Mouse (Mus musculus) erythroblast, adult 5-6 weeks (primary cell): ENCODE results near the gene Olfr1148. TPM values are rescaled to one million over a fixed set of nuclear protein-coding genes. Genes with fewer than 3 reads are reported as not detected.

ENCODE experiments used
- ATAC-seq: replicated peaks from 2 replicates; pipeline ENCODE4 v1.8.0; 2016; ENCODE audit warnings: moderate number of reproducible peaks, mild to moderate bottlenecking, moderate TSS enrichment, inconsistent platforms; ENCODE audit not compliant: poor library complexity, low FRiP score, severe bottlenecking
- total RNA-seq, 2 experiments: library from RNA; stranded (forward) in 1 of 2; stranded (reverse) in 1 of 2; fragments of 150-400 nt in 1 of 2; fragments of 200-764, 138-1000 nt in 1 of 2; gene quantifications; 2 replicates each; pipeline versions ENCODE4 v1.2.3 to v1.2.4; 2015 to 2017; ENCODE audit warnings: low replicate concordance in 2 of 2

The Olfr1148 gene
- total RNA-seq (2015; ENCODE audit: low replicate concordance) (not detected in 2 replicates), total RNA-seq (2017; ENCODE audit: low replicate concordance) (not detected in 2 replicates)

DNA sequence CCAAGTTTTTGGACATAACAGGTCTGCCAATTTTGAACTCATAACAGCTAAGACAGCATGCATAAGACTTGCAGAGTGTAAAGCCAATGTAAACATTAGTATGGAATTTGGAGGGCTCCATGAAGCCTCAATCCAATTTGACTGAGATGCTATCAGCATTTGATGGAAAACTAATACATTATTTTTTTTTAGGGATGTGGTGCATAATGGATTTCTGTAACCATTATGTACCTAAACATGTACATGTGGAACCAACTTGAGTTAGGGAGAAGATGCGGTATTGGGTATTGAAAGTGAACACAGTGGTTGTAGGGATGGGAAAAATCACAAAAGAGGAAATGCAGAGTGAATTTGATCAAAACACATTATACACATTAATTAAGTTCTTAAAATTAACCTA lies at the start of gene Olfr1148:
Olfr1148 (plus strand) TSS at position 301 of the 400 bp plus-strand sequence.
- no peak for ATAC-seq

DNA sequence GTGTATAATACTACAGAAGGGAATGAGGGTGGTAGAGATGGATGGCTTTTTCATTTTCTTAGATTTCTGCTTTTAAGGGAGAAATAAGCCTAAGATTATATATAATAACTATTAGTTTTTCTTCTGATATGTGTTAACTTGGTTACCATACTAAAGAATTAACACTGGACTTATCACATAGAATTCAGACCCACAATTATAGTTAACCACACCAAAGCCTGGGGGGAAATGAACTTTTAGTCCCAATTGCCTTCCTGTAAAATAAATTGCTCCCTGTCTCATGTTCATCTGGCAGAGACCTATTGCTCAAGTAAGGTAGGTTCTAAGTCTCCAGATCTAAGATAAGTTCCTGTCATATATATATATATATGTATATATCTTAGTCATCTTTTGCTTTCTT lies 30.0 kb upstream of the Olfr1148 start, which contains the start of gene Olfr1143:
Olfr1143 (plus strand) TSS at position 301 of the 400 bp plus-strand sequence.
- no peak for ATAC-seq

DNA sequence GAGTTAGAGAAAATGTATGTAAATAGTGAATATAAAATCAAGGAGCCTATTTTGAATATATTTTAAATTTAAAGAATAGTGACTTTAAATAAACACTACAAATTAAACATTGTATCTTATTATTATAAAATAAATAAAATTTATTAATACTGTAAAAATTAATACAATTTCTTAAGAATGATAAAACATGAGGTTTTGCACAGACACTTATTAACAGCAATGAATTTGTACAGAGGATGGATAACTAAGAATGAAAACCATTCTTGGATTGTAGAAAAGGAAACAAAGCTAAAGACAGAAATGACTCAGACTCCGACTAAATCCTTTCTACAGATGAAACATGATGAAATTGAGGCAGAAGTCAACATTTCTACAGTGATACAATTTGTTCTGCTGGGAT lies 20.8 kb upstream of the Olfr1148 start, which contains the start of gene Olfr1145:
Olfr1145 (plus strand) TSS at position 301 of the 400 bp plus-strand sequence.
- no peak for ATAC-seq

DNA sequence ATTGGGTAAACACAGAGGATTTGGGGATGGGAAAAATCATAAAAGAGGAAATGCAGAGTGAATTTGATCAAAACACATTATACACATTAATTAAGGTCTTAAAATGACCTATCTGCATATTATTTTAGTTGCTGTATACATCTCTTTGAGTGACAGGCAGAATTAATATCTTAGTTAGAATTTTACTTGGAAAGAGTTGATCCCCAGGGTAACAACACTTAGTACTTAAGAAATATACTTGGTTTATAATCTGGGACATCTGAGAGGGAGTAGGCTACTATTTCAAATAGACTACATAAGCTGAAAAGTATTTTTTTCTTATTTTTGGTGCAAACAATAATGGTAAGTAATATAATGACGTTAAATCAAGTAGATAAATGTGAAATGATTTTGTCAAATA lies 13.4 kb downstream of the Olfr1148 start, which contains the start of gene Olfr1150-ps1:
Olfr1150-ps1 (plus strand) TSS at position 301 of the 400 bp plus-strand sequence.
- ATAC-seq: no peak

DNA sequence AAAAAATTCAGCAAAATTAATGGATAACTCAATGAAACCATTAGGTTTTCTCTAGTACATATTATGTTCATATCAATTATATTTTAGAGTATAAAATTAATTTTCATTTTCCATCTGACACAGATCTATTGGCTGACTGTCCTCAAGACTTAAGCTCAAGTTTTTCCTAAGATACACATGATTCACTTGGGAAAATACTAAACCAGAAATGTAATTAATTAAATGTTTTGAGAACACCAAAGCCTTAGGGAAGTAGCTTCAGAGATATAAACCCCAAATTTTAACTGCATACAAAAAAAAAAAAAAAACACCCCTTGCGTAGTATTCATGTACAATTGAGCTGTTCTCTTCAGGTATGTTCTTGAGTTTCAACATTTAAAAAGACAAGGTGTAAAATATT lies 25.2 kb downstream of the Olfr1148 start, which contains the start of gene Olfr1151:
Olfr1151 (plus strand) TSS at position 301 of the 400 bp plus-strand sequence.
- no peak for ATAC-seq

DNA sequence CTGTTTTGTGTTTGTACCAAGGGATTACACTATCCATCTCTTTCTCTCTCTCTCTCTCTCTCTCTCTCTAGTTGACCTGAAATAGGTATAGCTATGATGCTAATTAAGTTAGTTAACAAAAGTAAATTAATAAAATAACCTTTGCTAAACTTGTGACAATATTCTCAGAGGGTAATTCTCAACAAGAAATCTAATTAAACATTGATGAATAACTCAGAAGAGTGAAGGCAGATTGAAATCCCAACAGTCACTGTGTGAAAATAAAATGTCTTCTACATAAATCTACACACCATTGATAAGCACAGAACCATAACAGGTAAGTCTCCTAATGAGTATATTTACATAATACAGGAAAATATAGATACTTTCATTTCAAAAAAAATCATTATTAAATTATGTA lies 35.9 kb downstream of the Olfr1148 start, which contains the start of gene Olfr1152:
Olfr1152 (plus strand) TSS at position 301 of the 400 bp plus-strand sequence.
- no peak for ATAC-seq

Other genes starting within 250 kb of the Olfr1148 start
- gene Olfr1130, start 224.3 kb upstream of the Olfr1148 start, total RNA-seq (2015; ENCODE audit: low replicate concordance): not detected in 2 replicates
- gene Olfr1130, start 224.3 kb upstream of the Olfr1148 start, total RNA-seq (2017; ENCODE audit: low replicate concordance): not detected in 2 replicates
- gene Olfr1131, start 203.4 kb upstream of the Olfr1148 start, total RNA-seq (2015; ENCODE audit: low replicate concordance): not detected in 2 replicates
- gene Olfr1131, start 203.4 kb upstream of the Olfr1148 start, total RNA-seq (2017; ENCODE audit: low replicate concordance): not detected in 2 replicates
- gene Olfr1132, start 193.0 kb upstream of the Olfr1148 start, total RNA-seq (2015; ENCODE audit: low replicate concordance): not detected in 2 replicates
- 0.85 TPM in 1 of 2 replicates, not detected in the other for gene Olfr1132, start 193.0 kb upstream of the Olfr1148 start, total RNA-seq (2017; ENCODE audit: low replicate concordance)
- not detected in 2 replicates for gene Olfr1133, start 183.2 kb upstream of the Olfr1148 start, total RNA-seq (2015; ENCODE audit: low replicate concordance)
- gene Olfr1133, start 183.2 kb upstream of the Olfr1148 start, total RNA-seq (2017; ENCODE audit: low replicate concordance): not detected in 2 replicates
- not detected in 2 replicates for gene Olfr1134, start 172.1 kb upstream of the Olfr1148 start, total RNA-seq (2015; ENCODE audit: low replicate concordance)
- not detected in 2 replicates for gene Olfr1134, start 172.1 kb upstream of the Olfr1148 start, total RNA-seq (2017; ENCODE audit: low replicate concordance)
- gene Olfr1135, start 156.9 kb upstream of the Olfr1148 start, total RNA-seq (2015; ENCODE audit: low replicate concordance): not detected in 2 replicates
- not detected in 2 replicates for gene Olfr1135, start 156.9 kb upstream of the Olfr1148 start, total RNA-seq (2017; ENCODE audit: low replicate concordance)
- gene Olfr1136, start 136.6 kb upstream of the Olfr1148 start, total RNA-seq (2015; ENCODE audit: low replicate concordance): not detected in 2 replicates
- gene Olfr1136, start 136.6 kb upstream of the Olfr1148 start, total RNA-seq (2017; ENCODE audit: low replicate concordance): not detected in 2 replicates
- gene Olfr1137, start 117.4 kb upstream of the Olfr1148 start, total RNA-seq (2015; ENCODE audit: low replicate concordance): not detected in 2 replicates
- 0.98 TPM in 1 of 2 replicates, not detected in the other for gene Olfr1137, start 117.4 kb upstream of the Olfr1148 start, total RNA-seq (2017; ENCODE audit: low replicate concordance)
- gene Olfr1138, start 90.6 kb upstream of the Olfr1148 start, total RNA-seq (2015; ENCODE audit: low replicate concordance): not detected in 2 replicates
- not detected in 2 replicates for gene Olfr1138, start 90.6 kb upstream of the Olfr1148 start, total RNA-seq (2017; ENCODE audit: low replicate concordance)
- not detected in 2 replicates for gene Olfr1140, start 86.8 kb upstream of the Olfr1148 start, total RNA-seq (2015; ENCODE audit: low replicate concordance)
- gene Olfr1140, start 86.8 kb upstream of the Olfr1148 start, total RNA-seq (2017; ENCODE audit: low replicate concordance): not detected in 2 replicates
- not detected in 2 replicates for gene Olfr1141, start 76.5 kb upstream of the Olfr1148 start, total RNA-seq (2015; ENCODE audit: low replicate concordance)
- gene Olfr1141, start 76.5 kb upstream of the Olfr1148 start, total RNA-seq (2017; ENCODE audit: low replicate concordance): not detected in 2 replicates
- not detected in 2 replicates for gene Olfr152, start 51.0 kb upstream of the Olfr1148 start, total RNA-seq (2015; ENCODE audit: low replicate concordance)
- 2.4 TPM in 1 of 2 replicates, not detected in the other for gene Olfr152, start 51.0 kb upstream of the Olfr1148 start, total RNA-seq (2017; ENCODE audit: low replicate concordance)
- not detected in 2 replicates for gene Olfr1143, start 29.9 kb upstream of the Olfr1148 start, total RNA-seq (2015; ENCODE audit: low replicate concordance)
- not detected in 2 replicates for gene Olfr1143, start 29.9 kb upstream of the Olfr1148 start, total RNA-seq (2017; ENCODE audit: low replicate concordance)
- gene Olfr1145, start 20.7 kb upstream of the Olfr1148 start, total RNA-seq (2015; ENCODE audit: low replicate concordance): not detected in 2 replicates
- gene Olfr1145, start 20.7 kb upstream of the Olfr1148 start, total RNA-seq (2017; ENCODE audit: low replicate concordance): not detected in 2 replicates
- not detected in 2 replicates for gene Olfr1150-ps1, start 13.5 kb downstream of the Olfr1148 start, total RNA-seq (2015; ENCODE audit: low replicate concordance)
- 0.09 TPM in 1 of 2 replicates, not detected in the other for gene Olfr1150-ps1, start 13.5 kb downstream of the Olfr1148 start, total RNA-seq (2017; ENCODE audit: low replicate concordance)
- not detected in 2 replicates for gene Olfr1151, start 25.3 kb downstream of the Olfr1148 start, total RNA-seq (2015; ENCODE audit: low replicate concordance)
- gene Olfr1151, start 25.3 kb downstream of the Olfr1148 start, total RNA-seq (2017; ENCODE audit: low replicate concordance): 0.56 TPM in 1 of 2 replicates, not detected in the other
- gene Olfr1152, start 36.0 kb downstream of the Olfr1148 start, total RNA-seq (2015; ENCODE audit: low replicate concordance): not detected in 2 replicates
- not detected in 2 replicates for gene Olfr1152, start 36.0 kb downstream of the Olfr1148 start, total RNA-seq (2017; ENCODE audit: low replicate concordance)
- gene Olfr1153, start 64.4 kb downstream of the Olfr1148 start, total RNA-seq (2015; ENCODE audit: low replicate concordance): not detected in 2 replicates
- not detected in 2 replicates for gene Olfr1153, start 64.4 kb downstream of the Olfr1148 start, total RNA-seq (2017; ENCODE audit: low replicate concordance)
- not detected in 2 replicates for gene Olfr1154, start 74.6 kb downstream of the Olfr1148 start, total RNA-seq (2015; ENCODE audit: low replicate concordance)
- not detected in 2 replicates for gene Olfr1154, start 74.6 kb downstream of the Olfr1148 start, total RNA-seq (2017; ENCODE audit: low replicate concordance)
- not detected in 2 replicates for gene Olfr1155, start 114.6 kb downstream of the Olfr1148 start, total RNA-seq (2015; ENCODE audit: low replicate concordance)
- gene Olfr1155, start 114.6 kb downstream of the Olfr1148 start, total RNA-seq (2017; ENCODE audit: low replicate concordance): not detected in 2 replicates
- gene Olfr1156, start 122.6 kb downstream of the Olfr1148 start, total RNA-seq (2015; ENCODE audit: low replicate concordance): not detected in 2 replicates
- gene Olfr1156, start 122.6 kb downstream of the Olfr1148 start, total RNA-seq (2017; ENCODE audit: low replicate concordance): not detected in 2 replicates
- not detected in 2 replicates for gene Olfr1157, start 137.8 kb downstream of the Olfr1148 start, total RNA-seq (2015; ENCODE audit: low replicate concordance)
- gene Olfr1157, start 137.8 kb downstream of the Olfr1148 start, total RNA-seq (2017; ENCODE audit: low replicate concordance): not detected in 2 replicates
- not detected in 2 replicates for gene Olfr74, start 144.1 kb downstream of the Olfr1148 start, total RNA-seq (2015; ENCODE audit: low replicate concordance)
- gene Olfr74, start 144.1 kb downstream of the Olfr1148 start, total RNA-seq (2017; ENCODE audit: low replicate concordance): not detected in 2 replicates
- not detected in 2 replicates for gene Olfr1158, start 159.6 kb downstream of the Olfr1148 start, total RNA-seq (2015; ENCODE audit: low replicate concordance)
- not detected in 2 replicates for gene Olfr1158, start 159.6 kb downstream of the Olfr1148 start, total RNA-seq (2017; ENCODE audit: low replicate concordance)
- not detected in 2 replicates for gene Olfr1160, start 177.7 kb downstream of the Olfr1148 start, total RNA-seq (2015; ENCODE audit: low replicate concordance)
- gene Olfr1160, start 177.7 kb downstream of the Olfr1148 start, total RNA-seq (2017; ENCODE audit: low replicate concordance): 0.28 TPM in 1 of 2 replicates, not detected in the other
- not detected in 2 replicates for gene Olfr1161, start 192.2 kb downstream of the Olfr1148 start, total RNA-seq (2015; ENCODE audit: low replicate concordance)
- gene Olfr1161, start 192.2 kb downstream of the Olfr1148 start, total RNA-seq (2017; ENCODE audit: low replicate concordance): not detected in 2 replicates
- gene Olfr73, start 207.2 kb downstream of the Olfr1148 start, total RNA-seq (2015; ENCODE audit: low replicate concordance): not detected in 2 replicates
- gene Olfr73, start 207.2 kb downstream of the Olfr1148 start, total RNA-seq (2017; ENCODE audit: low replicate concordance): not detected in 2 replicates
- gene Olfr1162, start 220.6 kb downstream of the Olfr1148 start, total RNA-seq (2015; ENCODE audit: low replicate concordance): not detected in 2 replicates
- gene Olfr1162, start 220.6 kb downstream of the Olfr1148 start, total RNA-seq (2017; ENCODE audit: low replicate concordance): not detected in 2 replicates
- not detected in 2 replicates for gene Olfr1163, start 241.3 kb downstream of the Olfr1148 start, total RNA-seq (2015; ENCODE audit: low replicate concordance)
- gene Olfr1163, start 241.3 kb downstream of the Olfr1148 start, total RNA-seq (2017; ENCODE audit: low replicate concordance): not detected in 2 replicates